Mouse (Mus musculus) erythroblast, embryonic 14.5 days (primary cell): ENCODE data around the gene Pcsk7.

ENCODE experiments used
- GATA1 ChIP-seq: IDR thresholded peaks from 2 replicates; pipeline ENCODE4 v1.6.1; 2012; ENCODE audit warnings: low read length, inconsistent platforms, mixed read lengths
- TAL1 ChIP-seq: IDR thresholded peaks from 3 replicates; pipeline ENCODE4 v1.6.1; 2012; ENCODE audit warnings: low read length, inconsistent platforms, mixed read lengths

- TF ChIP-seq GATA1 (no peak), TAL1 (no peak)
These were observed at the start of gene Pcsk7, which contains the start of gene Rnf214 for GRCm38 (mm10) chr9:45906355-45907077.
